Mouse (Mus musculus): ENCODE results near the gene Htra1.

The Htra1 gene

DNA sequence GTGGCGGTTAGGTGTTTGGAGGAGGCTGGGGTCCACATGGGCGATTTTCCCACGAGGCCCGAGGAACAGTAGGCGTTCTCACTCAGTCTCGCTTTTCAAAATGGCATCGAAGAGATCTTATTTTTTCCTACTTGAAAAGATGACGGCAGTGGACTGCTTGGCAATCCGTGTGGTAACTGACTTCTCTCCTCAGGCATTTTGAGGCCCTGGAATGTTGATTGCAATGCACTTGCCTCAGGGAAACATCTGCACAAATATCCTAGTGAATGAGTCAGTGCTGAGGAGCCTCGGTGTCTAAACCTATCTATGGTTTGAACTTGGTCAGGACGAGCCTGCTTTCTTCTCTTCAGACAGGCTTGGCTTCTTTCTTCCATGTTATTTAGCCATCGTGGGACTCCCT lies 10.4 kb downstream of the Htra1 start:
- TF ChIP-seq GATA4 (IDR thresholded peaks at IDR 0.05; ENCODE audit: insufficient replicate concordance, low read length), result no peak

DNA sequence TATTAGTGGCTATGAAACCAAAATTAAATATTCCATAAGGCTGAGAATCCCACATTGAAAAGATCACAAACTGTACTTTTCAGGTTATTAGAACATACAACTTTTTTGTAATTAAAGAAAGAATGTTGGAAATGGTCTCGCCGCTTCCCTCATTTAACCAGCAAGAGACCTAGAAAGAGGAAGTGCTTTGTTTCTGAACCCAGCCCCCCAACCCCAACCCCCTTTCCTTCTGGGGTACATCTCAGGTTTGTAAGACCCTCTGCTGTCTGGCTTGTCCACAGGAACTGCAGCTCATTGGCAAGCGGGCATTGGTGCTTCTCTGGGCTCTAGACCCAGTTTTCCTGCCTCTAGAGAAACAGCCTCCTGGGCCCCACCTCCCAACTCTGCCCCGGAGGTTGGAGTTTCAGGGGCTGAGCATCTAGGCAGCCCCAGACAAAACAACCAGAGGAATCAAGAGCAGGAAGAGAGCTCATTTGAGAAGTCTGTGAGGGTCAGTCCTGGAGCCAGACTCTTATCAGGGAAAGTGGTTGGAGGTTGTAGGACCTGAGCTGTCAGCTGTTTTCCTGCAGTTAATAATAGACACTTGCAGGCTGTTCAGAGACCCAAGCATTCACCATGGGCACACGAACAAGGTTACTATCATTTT lies 12.8 kb downstream of the Htra1 start:
- peak; percentile 66; the same call in 1 of the 2 replicates for TF ChIP-seq GATA4 (IDR thresholded peaks at IDR 0.05; ENCODE audit: insufficient replicate concordance, low read length)

DNA sequence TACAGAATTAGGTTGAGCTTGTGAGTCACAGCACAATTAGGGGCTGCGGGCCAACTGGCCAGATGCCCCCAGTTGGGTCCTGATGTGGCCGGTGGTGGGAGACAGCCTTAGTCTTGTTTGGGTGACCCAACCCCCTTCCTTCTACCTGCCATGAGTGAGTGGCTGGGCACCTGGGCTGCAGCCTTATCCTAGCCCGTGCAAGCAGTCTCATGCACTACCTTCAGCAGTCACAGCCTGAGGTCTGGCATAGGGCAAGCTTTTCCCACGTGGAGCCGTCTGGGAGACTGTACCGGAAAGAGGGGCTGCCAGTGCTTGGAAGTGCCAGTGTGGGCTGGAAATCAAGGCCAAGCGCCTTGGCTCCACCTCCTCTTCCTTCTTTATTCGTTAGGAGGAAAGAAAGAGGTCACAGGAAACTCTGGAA lies 13.4 kb downstream of the Htra1 start:
- no peak for TF ChIP-seq GATA4 (IDR thresholded peaks at IDR 0.05; ENCODE audit: insufficient replicate concordance, low read length)

DNA sequence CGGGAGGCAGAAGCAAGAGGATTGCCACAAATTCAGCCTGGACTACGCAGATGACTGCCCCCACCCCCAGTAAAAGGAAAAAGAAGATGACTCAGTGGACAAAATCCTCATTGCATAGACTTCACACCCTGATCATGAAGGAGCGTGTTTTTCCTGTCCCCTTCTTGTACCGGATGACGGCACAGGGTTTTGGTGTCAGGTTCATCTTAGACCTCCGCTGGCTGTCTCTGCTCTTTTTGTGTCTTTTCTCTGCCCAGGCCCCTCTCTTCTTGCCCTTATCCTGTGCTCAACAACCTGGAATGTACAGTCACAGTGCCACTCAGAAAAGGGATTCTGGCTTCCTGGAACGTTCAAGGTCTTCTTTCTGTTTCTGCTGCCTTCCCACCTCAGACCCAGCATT lies 14.6 kb downstream of the Htra1 start:
- no peak for TF ChIP-seq GATA4 (IDR thresholded peaks at IDR 0.05; ENCODE audit: insufficient replicate concordance, low read length)

DNA sequence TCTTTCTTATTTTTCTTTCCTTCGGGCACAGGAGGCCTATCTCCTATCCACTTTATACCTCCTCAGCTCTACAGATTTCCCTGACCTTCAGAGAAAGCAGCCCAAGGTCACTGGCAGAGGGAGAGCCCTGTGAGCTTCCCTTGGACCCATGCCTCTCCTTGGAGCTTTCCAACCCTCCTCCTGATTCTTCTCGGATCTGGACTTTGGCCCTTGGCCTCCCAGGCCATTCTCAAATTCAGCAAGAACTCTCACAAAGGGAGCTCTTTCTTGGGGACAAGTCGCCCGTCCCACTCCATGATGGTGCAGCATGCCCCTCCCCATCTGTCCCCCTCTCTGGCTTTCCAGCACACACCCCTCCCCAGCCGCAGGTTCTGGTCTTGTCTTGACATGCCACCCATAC lies 15.1 kb downstream of the Htra1 start:
- no peak for TF ChIP-seq GATA4 (IDR thresholded peaks at IDR 0.05; ENCODE audit: insufficient replicate concordance, low read length)

DNA sequence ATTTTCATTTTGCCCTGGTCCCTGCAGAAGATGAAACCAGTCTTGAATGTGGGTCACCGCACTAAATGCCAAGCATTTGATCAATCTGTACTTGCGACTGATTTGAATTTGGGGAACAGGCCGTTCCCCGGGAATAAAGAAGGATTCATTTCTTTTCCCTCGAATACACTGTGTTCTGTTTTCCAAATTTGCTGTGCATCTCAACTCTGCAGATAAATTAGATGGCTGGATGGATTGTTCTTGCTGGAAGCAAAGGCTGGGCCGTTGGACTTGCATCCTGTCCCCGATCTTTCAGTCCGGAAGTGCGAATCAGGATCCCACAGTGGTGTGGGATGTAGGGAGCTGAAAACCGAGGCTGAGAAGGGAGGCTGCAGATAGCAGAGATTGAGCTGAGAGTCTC lies 17.5 kb downstream of the Htra1 start:
- no peak for TF ChIP-seq GATA4 (IDR thresholded peaks at IDR 0.05; ENCODE audit: insufficient replicate concordance, low read length)

DNA sequence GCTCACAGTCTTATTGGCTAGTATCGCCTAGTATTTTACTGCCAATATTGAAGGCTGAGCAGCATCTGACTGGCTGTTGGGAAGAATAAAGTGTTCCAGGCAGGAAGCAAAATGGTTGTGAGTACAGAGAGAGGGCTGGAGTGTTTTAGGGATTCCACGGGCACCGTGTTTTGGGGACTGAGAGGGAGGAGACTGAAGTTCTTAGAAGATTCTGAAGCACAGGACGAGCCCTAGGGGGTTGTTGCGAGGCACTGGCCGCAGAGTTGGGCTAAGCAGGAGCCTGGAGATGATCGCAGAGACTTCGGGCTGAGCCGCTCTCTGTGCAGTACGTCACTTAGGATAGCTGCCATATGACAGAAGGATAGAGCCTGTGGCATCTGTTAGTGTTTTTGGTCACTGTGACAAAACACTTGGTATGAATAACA lies 18.3 kb downstream of the Htra1 start:
- TF ChIP-seq GATA4 (IDR thresholded peaks at IDR 0.05; ENCODE audit: insufficient replicate concordance, low read length), result no peak

DNA sequence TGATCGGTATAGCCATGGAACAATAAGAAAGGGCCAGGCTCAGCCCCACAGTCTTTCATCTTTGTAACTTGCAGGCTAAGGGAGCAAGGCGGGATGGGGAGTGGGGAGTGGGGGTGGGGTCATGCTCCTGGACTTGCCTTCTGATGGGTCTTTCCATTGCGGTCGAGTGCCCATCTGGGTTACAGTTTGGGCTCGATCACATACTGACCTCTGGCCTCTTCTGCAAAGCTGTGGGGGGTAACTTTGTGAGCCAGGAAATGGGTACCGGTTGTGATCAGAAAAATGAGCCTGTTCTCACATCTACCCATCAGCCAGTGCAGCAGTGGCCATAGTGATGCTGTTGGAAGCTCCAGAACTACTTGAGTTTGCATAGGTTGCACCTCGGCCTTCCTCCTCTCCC lies 22.6 kb downstream of the Htra1 start:
- no peak for TF ChIP-seq GATA4 (IDR thresholded peaks at IDR 0.05; ENCODE audit: insufficient replicate concordance, low read length)

DNA sequence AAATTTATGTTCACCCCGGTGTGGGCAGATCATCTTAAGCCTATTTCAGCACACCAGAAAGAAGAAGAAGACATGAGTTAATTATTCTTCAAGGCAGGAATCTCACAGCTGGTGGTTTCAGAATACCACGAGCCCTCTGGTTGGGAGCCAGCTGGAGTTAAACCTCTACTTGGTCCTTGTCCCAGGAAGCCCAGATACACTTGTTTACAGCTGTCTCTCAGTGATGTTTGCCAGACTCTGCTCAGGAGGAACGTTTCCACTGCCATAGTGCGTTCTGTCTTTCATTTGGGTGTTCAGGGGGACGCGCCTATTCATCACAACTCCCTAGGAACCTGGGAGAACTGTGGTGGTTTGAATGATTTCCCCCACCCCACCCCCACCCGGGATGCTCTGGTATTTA lies 24.0 kb downstream of the Htra1 start:
- TF ChIP-seq GATA4 (IDR thresholded peaks at IDR 0.05; ENCODE audit: insufficient replicate concordance, low read length), result no peak

DNA sequence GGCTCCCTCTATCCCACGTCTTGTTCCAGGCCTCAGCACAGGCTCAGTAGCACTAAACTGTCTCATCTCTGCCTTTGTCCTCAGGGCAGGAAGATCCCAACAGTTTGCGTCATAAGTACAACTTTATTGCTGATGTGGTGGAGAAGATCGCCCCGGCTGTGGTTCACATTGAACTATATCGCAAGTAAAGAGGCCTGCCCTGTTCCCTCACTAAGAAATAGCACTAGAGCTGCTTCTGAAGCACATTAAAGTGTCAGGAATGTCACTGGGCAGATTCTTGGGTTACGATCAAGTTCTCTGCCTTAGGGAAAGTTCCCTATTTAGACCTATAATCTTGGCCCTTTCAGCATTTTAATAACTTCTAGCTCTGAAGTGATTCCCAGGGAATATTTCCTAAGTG lies 25.5 kb downstream of the Htra1 start:
- no peak for TF ChIP-seq GATA4 (IDR thresholded peaks at IDR 0.05; ENCODE audit: insufficient replicate concordance, low read length)

DNA sequence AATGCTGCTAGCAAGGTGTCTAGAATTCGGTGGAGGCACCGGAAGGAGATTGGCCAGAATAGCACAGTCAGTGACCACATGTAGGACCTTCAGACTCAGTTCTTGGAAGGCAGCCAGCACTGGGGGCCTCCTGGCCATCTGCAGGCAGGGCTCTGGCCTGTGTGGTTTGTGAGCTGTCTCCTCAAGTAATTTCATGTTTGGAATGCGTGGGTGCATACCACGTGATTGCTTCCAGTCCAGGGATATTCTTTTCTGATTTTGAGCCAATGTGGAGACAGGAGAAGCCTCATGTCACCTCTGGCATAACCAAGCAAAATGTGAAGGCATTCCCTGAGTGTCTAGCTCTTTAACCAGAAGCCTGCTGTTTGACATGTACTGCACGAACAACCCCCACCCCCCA lies 28.8 kb downstream of the Htra1 start:
- TF ChIP-seq GATA4 (IDR thresholded peaks at IDR 0.05; ENCODE audit: insufficient replicate concordance, low read length), result no peak

DNA sequence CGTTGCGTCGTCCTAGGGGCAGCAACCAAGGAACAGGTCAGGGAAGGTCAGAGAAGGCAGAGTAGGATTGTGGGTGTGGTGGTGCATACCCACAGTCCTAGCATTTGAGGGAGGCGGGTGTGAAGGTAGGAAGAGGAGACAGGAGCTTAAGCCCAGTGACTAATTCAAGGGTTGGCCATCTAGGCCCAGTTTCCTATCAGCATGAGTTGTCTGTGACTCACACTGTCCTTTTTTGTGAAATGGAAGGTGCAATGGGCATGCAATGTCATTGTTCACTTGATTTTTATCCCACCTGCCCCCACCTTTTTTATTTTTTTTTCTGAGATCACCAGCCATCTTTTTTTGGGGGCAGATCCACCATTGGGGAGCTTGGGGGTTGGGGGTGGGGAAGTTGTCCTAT lies 29.5 kb downstream of the Htra1 start:
- TF ChIP-seq GATA4 (IDR thresholded peaks at IDR 0.05; ENCODE audit: insufficient replicate concordance, low read length), result no peak

DNA sequence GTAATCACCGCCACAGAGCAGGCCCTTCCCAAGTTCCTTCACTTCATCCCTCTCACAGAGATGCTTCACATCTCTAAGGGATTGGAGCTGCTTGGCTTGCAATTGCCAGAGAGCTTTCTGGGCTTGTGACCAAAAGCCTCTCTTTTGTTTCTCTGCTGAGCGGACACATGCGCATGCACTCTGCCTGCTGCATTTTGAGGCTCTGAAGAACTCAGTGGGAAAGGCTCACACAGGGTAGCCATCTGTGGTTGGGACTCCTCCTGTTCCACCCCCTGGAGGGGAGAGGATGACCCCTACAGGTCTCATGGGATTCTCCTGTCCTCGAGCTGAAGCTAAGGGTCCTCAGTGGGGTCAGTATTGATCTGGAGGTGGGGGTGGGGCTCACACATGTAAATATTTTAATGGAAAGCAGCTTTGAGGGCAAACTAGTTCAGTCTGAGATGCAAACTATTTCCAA lies 30.0 kb downstream of the Htra1 start:
- no peak for TF ChIP-seq GATA4 (IDR thresholded peaks at IDR 0.05; ENCODE audit: insufficient replicate concordance, low read length)

DNA sequence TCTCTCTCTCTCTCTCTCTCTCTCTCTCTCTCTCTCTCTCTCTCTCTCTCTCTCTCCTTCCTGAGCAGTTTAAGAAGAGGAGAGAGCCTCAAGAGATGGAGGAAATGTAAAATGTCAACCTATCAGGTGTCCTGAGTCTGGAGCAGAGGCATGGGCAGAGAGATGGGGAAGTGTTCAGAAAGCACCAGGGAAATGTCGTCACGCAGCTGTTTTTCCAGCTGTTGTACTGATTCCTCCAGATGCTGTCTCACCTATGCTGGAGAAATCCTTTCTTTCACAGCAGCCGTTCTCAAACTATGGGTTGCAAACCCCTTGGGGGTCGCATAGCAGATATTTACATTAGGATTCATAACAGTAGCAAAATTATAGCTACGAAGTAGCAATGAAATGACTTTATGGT lies 30.5 kb downstream of the Htra1 start:
- TF ChIP-seq GATA4 (IDR thresholded peaks at IDR 0.05; ENCODE audit: insufficient replicate concordance, low read length), result no peak

DNA sequence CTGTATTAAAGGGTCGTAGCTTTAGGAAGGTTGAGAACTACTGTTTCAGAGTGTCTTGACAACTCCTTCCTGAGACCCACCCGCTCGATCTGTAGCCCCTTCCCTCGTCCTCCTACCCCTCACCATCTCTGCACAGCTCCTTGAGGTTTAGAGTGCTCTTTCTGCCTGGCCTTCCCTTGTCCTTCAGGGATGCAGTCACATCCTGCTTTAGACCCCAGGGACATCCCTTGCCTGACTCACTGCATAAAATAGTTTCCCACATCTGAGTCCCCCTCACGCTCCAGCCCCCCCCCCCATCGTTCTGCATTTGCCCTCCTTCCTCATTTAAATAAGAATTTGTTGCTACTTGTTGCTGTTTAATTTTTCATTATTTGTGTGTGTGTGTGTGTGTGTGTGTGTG lies 31.0 kb downstream of the Htra1 start:
- no peak for TF ChIP-seq GATA4 (IDR thresholded peaks at IDR 0.05; ENCODE audit: insufficient replicate concordance, low read length)

DNA sequence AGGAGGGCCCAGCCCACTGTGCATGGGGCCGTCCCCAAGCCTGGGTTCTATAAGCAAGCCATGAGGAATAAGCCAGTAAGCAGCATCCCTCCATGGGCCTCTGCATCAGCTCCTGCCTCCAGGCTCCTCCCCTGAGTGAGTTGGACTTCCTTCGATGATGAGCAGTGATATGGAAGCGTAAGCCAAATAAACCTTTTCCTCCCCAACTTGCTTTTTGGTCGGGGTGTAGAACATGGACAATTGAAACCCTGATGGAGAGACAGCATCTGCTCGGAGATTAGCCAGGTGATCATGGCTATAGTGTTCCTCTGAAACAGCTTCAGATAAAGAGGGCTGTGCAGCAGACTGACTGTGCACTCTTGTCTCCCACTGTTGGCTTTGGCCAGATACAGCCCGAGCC lies 32.0 kb downstream of the Htra1 start:
- TF ChIP-seq GATA4 (IDR thresholded peaks at IDR 0.05; ENCODE audit: insufficient replicate concordance, low read length), result no peak

DNA sequence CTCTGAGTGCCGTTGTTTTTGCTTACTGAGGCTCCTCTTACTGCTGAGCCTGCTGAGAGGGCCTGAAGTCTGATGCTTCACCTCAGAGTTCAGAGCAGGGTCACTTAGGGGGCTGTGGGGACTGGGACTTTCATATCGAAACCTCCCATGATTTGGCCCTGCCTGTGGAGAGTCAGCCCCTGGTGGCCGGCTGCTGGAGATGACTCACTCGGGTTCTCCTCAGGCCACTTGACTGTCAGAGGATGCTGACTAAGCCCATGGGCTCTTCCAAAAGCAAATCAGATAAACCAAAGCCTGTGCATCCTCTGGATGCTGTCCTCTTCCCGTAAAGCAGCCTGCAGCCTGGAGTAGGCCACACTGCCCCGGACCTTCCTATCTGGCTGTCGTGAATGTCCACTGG lies 32.6 kb downstream of the Htra1 start:
- peak; percentile 37; the same call in 1 of the 2 replicates for TF ChIP-seq GATA4 (IDR thresholded peaks at IDR 0.05; ENCODE audit: insufficient replicate concordance, low read length)

All from liver, adult (tissue).